Mouse (Mus musculus): Measurements from ENCODE around the gene Rpp38.

Gene Rpp38
- long read RNA-seq, experiment 1, transcript Rpp38-201 (2 exons, 1,042 nt), result major isoform, 7 of 8 reads
- long read RNA-seq, experiment 1, partial matches to known transcripts, result 1 of 8 reads
- long read RNA-seq, experiment 1, other reads (novel, unspliced or antisense), result 0 of 8 reads
- long read RNA-seq, experiment 2, transcript Rpp38-201 (2 exons, 1,042 nt), result major isoform, 10 of 11 reads
- long read RNA-seq, experiment 2, partial matches to known transcripts, result 0 of 11 reads
- long read RNA-seq, experiment 2, other reads (novel, unspliced or antisense), result 1 of 11 reads

GRCm38 (mm10) chr2:3332484-3333242 lies at the start of gene Rpp38:
Gene Rpp38 (minus strand): TSS chr2:3332643.
- intact Hi-C loops (cut with DNase I), result no loop called here

- intact Hi-C loops (cut with DNase I), result no loop called here
Measured at GRCm38 (mm10) chr2:3365127-3365526, 32.7 kb upstream of the Rpp38 start.

GRCm38 (mm10) chr2:3361067-3361466 lies 28.6 kb upstream of the Rpp38 start:
- intact Hi-C loops (cut with DNase I), result no loop called here

DNA sequence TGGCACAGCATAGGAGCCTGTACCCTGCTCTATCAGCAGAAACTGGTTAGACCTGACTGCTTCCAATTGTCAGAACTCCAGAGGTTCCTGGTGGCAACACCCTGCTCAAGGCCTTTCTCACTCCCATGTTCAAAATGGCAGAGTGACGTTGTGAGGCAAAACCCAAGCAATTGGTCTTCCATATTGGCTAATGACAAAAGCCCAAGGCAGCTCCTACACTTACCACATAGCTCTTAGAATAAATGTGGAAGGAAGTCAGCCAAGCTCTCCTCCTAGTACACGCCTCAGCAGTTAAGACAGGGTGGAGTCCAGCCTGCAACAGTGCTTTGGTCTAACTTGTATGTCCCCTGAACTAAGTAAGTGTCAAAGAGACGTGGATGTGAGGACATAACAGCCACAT lies 25.4 kb upstream of the Rpp38 start:
- intact Hi-C loops (cut with DNase I), result no loop called here

DNA sequence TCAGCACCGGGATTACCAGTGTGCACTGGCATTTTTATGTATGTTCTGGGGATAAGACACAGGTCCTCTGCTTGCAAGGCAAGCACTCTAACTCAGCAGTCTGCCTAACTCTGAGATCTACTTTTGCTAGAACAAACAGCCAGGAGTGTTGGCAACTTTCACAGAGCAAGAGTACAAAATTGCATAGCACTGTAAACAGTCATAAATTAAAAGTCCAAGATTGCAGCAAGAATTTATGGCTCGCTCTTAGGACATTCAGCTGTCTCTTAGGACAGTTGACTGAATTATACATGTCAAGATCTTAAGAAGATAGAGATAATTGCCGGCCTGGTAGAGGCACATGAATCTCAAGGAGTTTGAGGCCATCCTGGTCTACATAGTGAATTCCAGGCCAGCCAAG lies 23.9 kb upstream of the Rpp38 start:
- intact Hi-C loops (cut with DNase I), result no loop called here

DNA sequence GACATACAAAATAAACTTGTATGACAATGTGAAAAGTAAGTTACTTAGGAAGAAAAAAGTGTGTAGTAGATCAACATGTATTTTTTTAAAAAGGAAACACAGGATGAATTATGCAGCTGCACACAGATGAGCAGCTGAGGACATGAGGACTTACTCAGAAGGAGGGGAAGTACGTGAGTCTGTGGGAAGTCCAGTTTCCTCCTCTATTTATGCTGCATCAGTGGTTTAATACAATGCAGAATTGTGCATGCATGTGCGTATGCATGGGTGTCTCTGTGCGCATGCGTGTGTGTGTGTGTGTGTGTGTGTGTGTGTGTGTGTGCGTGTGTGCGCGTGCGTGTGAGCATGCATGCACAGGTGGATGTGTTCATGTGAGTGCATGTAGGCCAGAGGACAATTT lies 23.4 kb upstream of the Rpp38 start:
- intact Hi-C loops (cut with DNase I), result no loop called here

GRCm38 (mm10) chr2:3353160-3353559 lies 20.7 kb upstream of the Rpp38 start:
- intact Hi-C loops (cut with DNase I), result no loop called here

DNA sequence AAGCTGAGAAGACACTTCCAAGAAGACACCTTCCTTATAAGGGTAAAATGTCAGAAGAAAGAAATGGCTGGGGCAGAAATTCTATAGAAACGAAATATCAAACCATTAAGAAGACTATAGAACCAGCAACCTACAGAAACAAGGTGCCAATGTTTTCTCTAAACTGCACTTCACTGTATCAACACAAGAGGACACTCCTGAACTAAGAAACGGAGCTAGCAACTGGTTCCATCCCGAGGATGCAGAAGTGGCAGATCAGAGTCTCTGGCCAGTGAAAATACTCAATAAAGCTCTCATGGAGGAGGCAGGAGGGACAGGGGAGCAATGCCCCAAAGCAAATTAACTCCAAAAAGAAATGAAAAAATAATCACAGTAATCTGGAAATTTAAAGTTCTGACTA lies 16.5 kb upstream of the Rpp38 start:
- intact Hi-C loops (cut with DNase I), result loop anchor here (5.0 to 10.0 kb wide), 2 partner anchors 426 to 453 kb away; no protein-coding TSS in a partner anchor

DNA sequence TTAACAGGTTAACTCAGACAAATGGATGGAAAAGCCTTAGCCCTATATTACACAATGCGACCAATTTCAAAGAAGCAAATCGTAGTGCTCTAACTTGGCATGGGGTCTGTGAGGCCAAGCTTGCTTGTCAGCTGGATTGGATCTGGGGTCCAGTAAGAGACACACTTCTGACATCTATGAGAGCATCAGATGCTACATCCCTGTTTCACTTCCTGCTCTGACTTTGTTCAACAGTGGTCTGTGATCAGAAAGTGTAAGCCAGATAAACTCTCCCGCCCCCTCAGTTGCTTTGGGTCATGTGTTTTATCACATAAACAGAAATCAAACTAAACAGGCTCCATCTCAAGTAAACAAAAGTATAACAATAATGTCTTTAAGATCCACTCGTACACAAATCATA lies 16.0 kb upstream of the Rpp38 start:
- intact Hi-C loops (cut with DNase I), result loop anchor here (5.0 to 10.0 kb wide), 2 partner anchors 426 to 454 kb away; no protein-coding TSS in a partner anchor

DNA sequence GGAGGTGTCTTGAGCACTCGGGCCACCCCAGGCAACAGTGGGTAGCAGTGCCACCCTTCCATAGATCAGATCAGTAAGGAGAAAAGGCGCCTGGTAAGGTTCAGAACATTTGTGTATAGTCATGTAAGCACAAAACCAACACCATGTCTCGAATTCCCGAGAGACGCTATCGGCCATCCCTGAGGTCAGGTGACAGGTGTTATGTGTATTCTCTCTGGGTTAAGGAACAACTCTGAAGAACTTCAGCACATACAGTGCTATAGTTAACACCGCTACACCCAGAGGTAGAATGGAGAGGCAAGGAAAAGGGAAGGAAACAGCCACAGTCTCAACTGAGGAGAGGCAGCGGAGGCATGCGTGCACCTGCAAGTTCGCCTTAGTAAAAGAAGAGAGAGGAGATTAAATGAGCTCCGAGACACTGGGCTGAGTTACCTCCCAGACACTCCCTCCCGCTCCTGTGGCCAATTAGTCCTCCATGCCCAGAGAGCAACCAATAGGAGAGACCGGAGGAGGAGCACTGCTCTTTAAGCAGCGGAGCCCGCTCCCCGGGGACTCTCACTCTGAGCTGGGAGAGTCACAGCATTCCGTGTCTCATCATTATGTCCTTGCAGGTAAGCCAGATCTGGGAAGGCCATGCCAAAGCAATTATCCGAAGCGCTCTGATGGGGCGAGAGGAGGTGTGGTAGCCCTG lies 3.3 kb upstream of the Rpp38 start, which contains the start of gene Acbd7:
Acbd7 (plus strand) TSS at position 558 of the 691 bp plus-strand sequence.
- intact Hi-C loops (cut with DNase I), result no loop called here

DNA sequence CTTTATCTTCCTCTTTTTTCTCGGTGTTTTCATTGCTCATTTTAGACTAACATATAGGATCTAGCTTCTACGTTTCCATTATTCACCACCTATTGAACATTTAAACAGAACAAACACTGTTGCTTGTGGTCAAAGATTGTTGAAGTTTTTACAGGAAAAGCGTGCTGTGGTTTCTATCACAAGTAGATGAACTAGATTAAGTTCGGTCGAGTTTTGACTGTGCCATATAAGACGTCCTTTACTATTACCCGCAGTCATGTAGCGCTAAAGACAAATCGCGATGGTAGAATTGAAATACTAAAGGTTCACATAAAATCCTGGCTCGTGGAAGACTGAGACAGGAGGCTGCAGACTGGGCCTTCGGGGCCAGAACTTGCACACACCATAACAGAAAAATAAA lies 1.3 kb upstream of the Rpp38 start:
- intact Hi-C loops (cut with DNase I), result no loop called here

GRCm38 (mm10) chr2:3332056-3332455 lies 387 bp downstream of the Rpp38 start:
- intact Hi-C loops (cut with DNase I), result no loop called here

DNA sequence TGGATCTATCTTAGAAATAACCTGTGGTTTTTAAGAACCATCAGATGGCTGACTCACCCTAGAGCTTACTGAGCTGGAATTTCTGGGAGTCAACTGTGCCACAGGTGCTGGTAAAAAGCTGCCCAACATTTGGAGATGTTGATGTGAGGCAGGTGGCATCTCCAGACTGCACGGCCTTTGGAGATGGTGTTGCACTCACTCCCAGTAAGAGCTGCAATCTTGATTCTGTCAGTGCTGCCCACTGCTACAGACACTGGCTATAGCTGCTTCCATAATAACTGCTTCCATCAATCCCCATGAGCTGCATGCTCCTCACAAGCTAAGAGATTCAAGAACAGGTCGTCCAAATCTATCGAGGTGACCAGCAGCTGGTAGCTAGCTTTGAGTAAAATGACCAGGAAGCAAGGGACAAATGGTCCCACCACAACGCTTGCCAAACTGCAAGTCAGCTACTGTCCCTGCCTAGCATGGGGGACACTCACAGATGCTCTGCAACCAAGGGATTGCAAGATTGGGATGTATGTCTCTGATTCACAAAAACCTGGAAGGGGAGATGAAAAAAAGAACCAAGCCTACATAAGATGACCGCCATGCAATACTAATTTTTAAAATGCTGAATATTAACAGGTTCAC lies 1.3 kb downstream of the Rpp38 start:
- intact Hi-C loops (cut with DNase I), result no loop called here

- intact Hi-C loops (cut with DNase I), result loop anchor here (5.0 to 10.0 kb wide), 3 partner anchors 35 to 213 kb away; partner anchors contain the start of gene Fam171a1
Measured at GRCm38 (mm10) chr2:3327351-3327750, 5.1 kb downstream of the Rpp38 start.

GRCm38 (mm10) chr2:3326547-3326946 lies 5.9 kb downstream of the Rpp38 start:
- intact Hi-C loops (cut with DNase I), result loop anchor here (5.0 to 10.0 kb wide), 3 partner anchors 34 to 212 kb away; partner anchors contain the start of gene Fam171a1

DNA sequence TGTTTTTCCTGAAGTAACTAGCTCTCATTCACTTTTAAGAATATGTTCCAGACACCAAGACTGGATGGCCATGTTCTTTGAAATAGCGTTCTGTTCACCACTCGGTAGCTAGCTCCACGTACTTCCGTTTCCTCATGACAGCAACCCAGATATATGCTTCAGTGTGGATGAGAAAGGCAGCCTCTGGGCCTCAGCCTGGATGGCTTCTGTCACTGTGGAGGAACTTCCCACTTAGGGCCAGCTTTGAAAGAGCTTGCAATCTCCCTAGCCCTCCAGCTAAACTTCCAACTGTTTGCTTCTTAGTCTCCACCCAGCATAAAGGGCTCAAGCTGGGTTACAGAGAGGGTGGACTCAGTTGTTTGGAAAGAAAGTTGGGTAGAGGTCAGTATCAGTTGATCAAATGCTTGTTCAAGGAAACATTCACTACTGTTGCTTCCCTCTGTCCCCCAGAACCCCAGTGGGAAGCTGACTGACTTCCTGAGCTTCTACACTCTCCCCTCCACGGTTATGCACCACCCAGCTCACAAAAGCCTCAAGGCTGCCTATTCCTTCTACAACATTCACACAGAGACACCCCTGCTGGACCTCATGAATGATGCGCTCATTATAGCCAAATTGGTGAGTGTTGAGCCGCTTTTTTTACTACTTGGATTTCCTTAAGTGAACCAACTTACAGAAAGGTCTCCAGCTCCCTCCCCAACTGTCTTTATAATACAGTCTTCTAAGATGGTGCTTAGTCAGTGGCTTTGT lies 7.9 kb downstream of the Rpp38 start:
- intact Hi-C loops (cut with DNase I), result loop anchor here (5.0 to 10.0 kb wide), 3 partner anchors 32 to 210 kb away; partner anchors contain the start of gene Fam171a1

DNA sequence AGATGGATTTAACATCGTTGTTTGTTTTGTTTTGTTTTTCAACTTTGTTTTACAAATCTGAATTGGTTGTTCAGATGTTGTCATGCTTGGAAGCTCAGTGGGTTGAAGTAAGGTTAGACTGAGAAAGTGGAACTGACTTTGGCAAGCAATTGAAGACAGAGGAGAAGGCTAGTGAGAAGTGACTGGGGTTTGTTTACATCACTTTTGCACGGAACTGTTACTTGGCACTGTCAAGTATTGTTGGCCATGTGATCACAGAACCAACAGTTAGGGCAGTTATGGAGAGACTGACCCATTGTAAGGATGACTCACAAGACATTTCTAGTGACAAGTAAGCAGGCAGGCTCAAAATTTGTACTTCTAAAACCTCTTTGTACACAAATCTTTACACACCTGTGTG lies 9.3 kb downstream of the Rpp38 start:
- intact Hi-C loops (cut with DNase I), result loop anchor here (10.0 kb wide), 2 partner anchors 88 to 208 kb away; partner anchors contain the start of gene Fam171a1

DNA sequence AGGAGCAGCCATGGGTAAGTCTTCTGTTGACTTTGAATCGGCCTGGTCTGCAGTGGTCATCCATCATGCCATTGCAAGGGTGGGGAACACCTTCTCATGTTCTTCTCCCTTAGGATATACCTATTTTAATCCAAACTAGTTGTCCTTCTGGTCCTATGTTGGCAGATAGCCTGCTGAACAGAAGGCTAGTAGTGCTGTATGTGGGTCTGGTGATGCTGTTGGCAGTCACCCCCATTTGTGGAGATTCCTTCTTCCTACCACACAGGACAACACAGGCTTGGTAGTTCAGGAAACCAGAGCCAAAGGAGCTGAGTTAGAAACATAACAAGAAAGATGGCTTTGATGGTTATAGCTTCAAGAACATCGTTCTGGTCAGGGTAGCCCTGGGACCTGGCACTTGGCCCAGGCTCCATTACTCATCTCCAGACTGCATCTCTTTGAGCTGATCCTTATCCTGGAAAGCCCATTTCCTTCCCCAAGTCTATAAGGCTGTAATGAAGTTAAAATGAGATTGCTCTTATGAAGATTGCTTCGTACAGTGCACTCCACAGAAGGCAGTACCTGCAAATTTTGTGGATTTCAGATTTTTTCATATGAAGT lies 26.9 kb downstream of the Rpp38 start:
- intact Hi-C loops (cut with DNase I), result no loop called here

DNA sequence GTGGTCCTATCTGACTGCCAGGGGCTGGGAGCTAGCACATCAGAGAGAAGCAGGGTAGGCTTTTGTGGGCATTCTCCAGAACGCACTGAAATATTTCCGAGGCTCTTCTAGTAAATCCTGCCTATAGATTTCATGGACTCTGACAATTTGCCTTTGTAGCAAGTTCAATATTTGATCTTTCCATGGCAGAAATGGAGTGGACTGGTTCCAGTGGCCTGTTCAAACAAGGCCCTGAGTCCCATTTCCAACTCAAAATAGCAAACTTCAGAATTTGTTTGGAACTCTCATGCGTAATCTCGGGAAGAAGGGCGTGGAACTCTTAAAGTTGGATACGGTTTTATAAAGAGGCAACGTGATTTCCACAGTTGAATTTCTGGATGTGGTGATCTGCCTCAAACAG lies 36.6 kb downstream of the Rpp38 start:
- intact Hi-C loops (cut with DNase I), result no loop called here

DNA sequence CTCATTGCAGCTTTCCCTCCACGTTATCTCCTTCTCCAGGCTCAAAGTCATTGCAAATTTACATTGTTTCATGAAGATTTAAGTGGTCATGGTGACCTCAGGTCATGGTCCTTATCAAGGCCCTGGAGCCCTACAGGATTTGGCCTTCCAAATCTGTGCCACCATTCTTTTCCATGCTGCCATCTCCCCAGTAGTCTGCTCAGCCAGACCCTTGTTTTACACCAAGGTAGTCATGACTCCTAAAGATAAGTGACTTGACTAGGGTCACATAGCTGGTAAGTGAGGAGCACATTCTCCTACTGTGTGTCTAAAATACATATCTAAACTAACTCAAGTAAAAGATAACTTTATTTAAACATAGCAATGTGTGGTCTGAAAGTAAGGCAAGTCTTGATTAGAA lies 40.3 kb downstream of the Rpp38 start:
- intact Hi-C loops (cut with DNase I), result loop anchor here (5.0 kb wide), 1 partner anchor 35 kb away; no protein-coding TSS in a partner anchor
